Mouse (Mus musculus) monocyte, adult 59 days (primary cell): ENCODE data around the gene Tmprss5. TPM values are rescaled to one million over a fixed set of nuclear protein-coding genes. Genes with fewer than 3 reads are reported as not detected.

Source experiments
- total RNA-seq, 2 experiments: library from RNA; stranded (reverse); gene quantifications; one replicate each; pipeline ENCODE4 v1.2.4; 2023

Gene Tmprss5
- total RNA-seq, result not detected

DNA sequence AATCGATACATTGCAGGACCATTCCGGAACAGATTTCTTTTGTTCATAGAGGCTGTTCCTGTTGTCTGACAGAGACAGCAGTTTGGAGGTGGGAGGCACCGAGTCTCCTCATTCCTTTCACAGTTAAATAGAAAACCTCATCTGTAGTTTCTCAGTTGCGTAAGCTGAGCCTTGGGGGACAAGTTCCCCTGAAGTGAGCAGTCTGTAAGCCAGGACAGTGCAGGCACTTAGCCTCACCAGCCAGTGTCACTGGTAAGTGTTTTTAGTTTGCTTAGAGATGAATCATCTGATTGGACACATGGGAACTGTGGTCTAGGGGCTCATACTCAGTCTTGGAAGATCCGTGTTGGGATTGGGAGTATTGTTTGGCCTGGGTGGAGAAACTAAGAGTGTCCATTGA lies at the start of gene Tmprss5:
Gene Tmprss5, plus strand, starts transcription at position 154 of the 400 bp plus-strand sequence.

DNA sequence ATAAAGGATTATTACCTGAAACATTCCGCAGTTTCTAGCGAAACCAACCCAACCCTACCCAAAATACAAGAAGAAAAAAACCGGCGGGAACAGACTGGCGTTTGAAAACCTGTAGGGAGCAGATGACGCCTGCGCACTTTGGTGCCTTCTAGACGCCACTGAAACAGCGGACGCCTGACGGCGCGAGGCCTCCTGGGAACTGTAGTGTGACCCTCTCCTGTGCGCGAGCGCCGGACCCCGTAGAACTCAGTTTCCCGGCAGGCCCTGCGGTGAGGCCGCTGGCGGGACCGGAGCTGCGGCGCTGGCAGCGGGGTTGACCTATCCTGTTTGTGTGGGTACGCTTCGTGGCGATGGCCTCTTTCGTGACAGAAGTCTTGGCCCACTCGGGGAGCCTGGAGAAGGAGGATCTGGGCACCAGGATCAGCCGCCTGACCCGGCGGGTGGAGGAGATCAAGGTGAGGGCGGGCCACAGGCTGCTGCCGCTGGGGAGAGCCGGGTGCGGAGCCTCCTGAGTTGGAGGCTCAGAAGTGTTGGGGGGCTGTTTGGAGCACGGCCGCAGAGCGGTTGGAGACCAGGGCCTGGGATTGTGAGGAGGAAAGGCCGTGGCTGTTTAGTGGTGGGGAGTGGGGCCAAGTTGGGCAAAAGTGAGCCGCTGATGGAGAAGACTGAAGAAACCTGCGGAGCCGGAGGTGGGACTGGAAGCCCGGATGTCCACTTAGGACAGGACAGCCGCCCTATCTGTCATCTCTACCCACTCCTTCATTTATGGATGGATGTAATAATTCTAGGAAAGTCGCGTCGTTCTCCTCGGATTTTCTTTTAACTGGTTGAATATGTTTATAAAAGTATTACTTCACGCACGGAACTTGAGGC lies 25.5 kb upstream of the Tmprss5 start, which contains the start of gene Zw10:
Gene Zw10, plus strand, starts transcription at position 281 of the 873 bp plus-strand sequence.

Other genes with a start within 250 kb of the Tmprss5 start
- 10 to 100 TPM; 24.6 to 25.3 TPM for gene Zbtb16, start 245.0 kb upstream of the Tmprss5 start, total RNA-seq
- gene Htr3a, start 170.2 kb upstream of the Tmprss5 start, total RNA-seq, result not detected
- not detected for gene Htr3b, start 116.3 kb upstream of the Tmprss5 start, total RNA-seq
- gene Usp28, start 95.9 kb upstream of the Tmprss5 start, total RNA-seq, result 10 to 100 TPM; 12.1 to 16.5 TPM
- 10 to 100 TPM; 19.1 to 22.4 TPM for gene Zw10, start 25.6 kb upstream of the Tmprss5 start, total RNA-seq
- gene Gm4894, start 169.3 kb downstream of the Tmprss5 start, total RNA-seq, result not detected